Mouse (Mus musculus) lung, adult 10 weeks (tissue): ENCODE results near the gene Tex30. TPM values are rescaled to one million over a fixed set of nuclear protein-coding genes. Genes with fewer than 3 reads are reported as not detected.

Source experiments
- polyA plus RNA-seq: library from polyadenylated mRNA; stranded (reverse); fragments of 350-450 nt; fragmentation: Illumina TruSeq; extraction: RNeasy Lipid Tissue Mini Kit (QIAGEN cat#74804); gene quantifications from one replicate; pipeline ENCODE4 v1.2.3, GENCODE M21; 2014; ENCODE audit warnings: low read depth, low replicate concordance; ENCODE audit not compliant: insufficient read depth

Tex30 gene
- 13.8 TPM for polyA plus RNA-seq

DNA sequence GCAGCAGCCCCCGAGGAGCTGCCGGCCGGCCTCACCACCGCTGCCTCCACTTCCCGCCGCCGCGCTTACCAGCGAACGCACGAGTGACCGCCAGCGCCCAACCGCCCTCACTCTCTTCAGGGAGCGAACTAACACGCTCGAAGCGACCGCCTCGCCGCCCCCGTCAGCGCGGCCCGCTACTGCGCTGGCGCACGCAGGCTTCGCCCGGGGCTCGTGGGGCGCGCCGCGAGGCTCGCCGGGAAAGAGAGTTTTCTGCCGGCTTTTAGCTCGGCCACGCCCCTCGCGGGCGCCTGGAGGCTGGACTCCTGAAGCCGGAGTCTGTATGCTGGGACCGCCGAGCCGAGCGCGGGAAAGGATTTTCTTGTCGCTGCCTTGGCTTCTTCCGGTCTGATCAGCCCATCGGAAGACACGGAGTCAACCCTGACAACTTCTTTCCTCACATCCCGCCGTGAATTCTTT is at the start of gene Tex30:
Tex30 (minus strand) TSS at position 183 of the 459 bp plus-strand sequence.

GRCm38 (mm10) chr1:44147563-44148381 is 45.5 kb upstream of the Tex30 start, which contains the start of gene Ercc5:
Gene Ercc5, plus strand, starts transcription at chr1:44147744.

GRCm38 (mm10) chr1:44118239-44119054 is 16.2 kb upstream of the Tex30 start, which contains the start of the genes Kdelc1 and Bivm:
Gene Kdelc1, minus strand, starts transcription at chr1:44118808.
Gene Bivm, plus strand, starts transcription at chr1:44118957.

GRCm38 (mm10) chr1:44061836-44062235 is 40.4 kb downstream of the Tex30 start, which contains the start of gene Gm8251:
Gene Gm8251, minus strand, starts transcription at chr1:44061936.

Other genes starting within 250 kb of the Tex30 start
- 10.6 TPM for gene Tpp2, start 168.8 kb downstream of the Tex30 start, polyA plus RNA-seq
- gene Mettl21c, start 82.4 kb downstream of the Tex30 start, polyA plus RNA-seq, result not detected
- gene Gm8251, start 40.5 kb downstream of the Tex30 start, polyA plus RNA-seq, result 0.03 TPM
- gene Kdelc1, start 16.4 kb upstream of the Tex30 start, polyA plus RNA-seq, result 10.5 TPM
- gene Bivm, start 16.5 kb upstream of the Tex30 start, polyA plus RNA-seq, result 5.8 TPM
- 8.5 TPM for gene Ercc5, start 45.3 kb upstream of the Tex30 start, polyA plus RNA-seq
- 1.2 TPM for gene Mettl21e, start 116.5 kb upstream of the Tex30 start, polyA plus RNA-seq